ENCODE assay signal across 11 mouse cellular contexts in the genomic region with DNA sequence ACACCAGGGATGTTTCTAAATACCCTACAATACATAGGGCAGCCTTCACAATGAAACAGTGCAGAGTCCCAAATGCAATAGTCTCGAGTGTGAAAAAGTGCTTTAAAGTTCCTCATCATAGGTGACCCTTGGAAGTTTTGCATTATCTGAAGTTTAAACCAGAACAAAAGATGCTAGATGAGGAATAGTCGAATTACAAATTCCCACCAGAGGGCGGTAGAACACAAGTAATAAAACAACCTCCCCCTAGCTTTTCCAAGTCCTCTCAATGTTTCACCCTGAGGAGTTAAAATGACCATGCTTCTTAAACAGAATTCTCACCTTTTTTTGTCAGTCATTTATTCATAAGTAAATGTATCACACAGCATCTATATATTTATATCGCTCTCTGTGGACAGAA. TPM values are rescaled to one million over a fixed set of nuclear protein-coding genes. Genes with fewer than 3 reads are reported as not detected.
DNase-seq lines count a peak whose midpoint lies in the region; ATAC-seq and TF ChIP-seq lines count a peak whose summit lies in the region.
"Had no signal": no experiment of that assay in that cellular context is flagged by ENCODE, and none has a peak within 500 bp of the region (broad histone marks: within the 10 kb centered on the region; RNA-seq: fewer than 3 reads in every experiment).

No protein-coding gene starts in this region.

- no peak overlapping the region for H3K4me3 ChIP-seq in heart, embryonic 12.5 days
- H3K4me3 ChIP-seq in lung, adult 2 months (replicated peaks; ENCODE audit: extremely low read depth, low read depth, low read length) = no peak overlapping the region
- H3K4me3 ChIP-seq: heart, embryonic 15.5 days; midbrain, embryonic 12.5 days; stomach, embryonic 15.5 days had no signal

- no peaks in the 10 kb centered on the region for H3K4me1 ChIP-seq in heart, embryonic 12.5 days (replicated peaks)
- no peaks in the 10 kb centered on the region for H3K4me1 ChIP-seq in lung, adult 2 months (ENCODE audit: control insufficient read depth, insufficient read depth, low read length)
- H3K4me1 ChIP-seq: heart, embryonic 15.5 days; stomach, embryonic 15.5 days had no signal

- no peaks in the 10 kb centered on the region for H3K9me3 ChIP-seq in heart, embryonic 12.5 days (replicated peaks)
- H3K9me3 ChIP-seq: heart, embryonic 15.5 days; midbrain, embryonic 12.5 days; stomach, embryonic 15.5 days had no signal

- H3K27me3 ChIP-seq in heart, embryonic 12.5 days (replicated peaks) = no peaks in the 10 kb centered on the region
- H3K27me3 ChIP-seq: heart, embryonic 15.5 days; stomach, embryonic 15.5 days had no signal

- ATAC-seq in heart, embryonic 12.5 days (ENCODE audit: insufficient number of reproducible peaks, low FRiP score) = no peak
- ATAC-seq in megakaryocyte, adult 5-6 weeks (ENCODE audit: poor library complexity, severe bottlenecking) = no peak

- no peak overlapping the region for H3K27ac ChIP-seq in heart, embryonic 12.5 days (ENCODE audit: poor library complexity, severe bottlenecking)
- H3K27ac ChIP-seq: heart, embryonic 15.5 days; midbrain, embryonic 12.5 days; stomach, embryonic 15.5 days had no signal

- TF ChIP-seq POLR2A in lung, adult 2 months (IDR thresholded peaks at IDR 0.05; ENCODE audit: borderline replicate concordance, extremely low read depth, low read depth, low read length) = no peak

- DNase-seq in heart, adult 18-20 months = peak; percentile 12 to 62
- no peak for DNase-seq in lung, adult 2 months
- DNase-seq in lung, adult 18-20 months = no peak
- peak; percentile 48 for DNase-seq in ZHBTc4 (ENCODE audit: low read depth, low spot score)
- DNase-seq in kidney, postnatal 36 days = peak; percentile 26 to 51
- no peak for DNase-seq in urinary bladder, postnatal 10 days (ENCODE audit: low spot score)

- WGBS in heart, embryonic 12.5 days = 6% methylated on average over 4 of the region's 4 CpGs
- WGBS in lung, adult 2 months = 11% methylated on average over 4 of the region's 4 CpGs

- no peak overlapping the region for H3K4me2 ChIP-seq in heart, embryonic 12.5 days
- H3K4me2 ChIP-seq: heart, embryonic 15.5 days; midbrain, embryonic 12.5 days; stomach, embryonic 15.5 days had no signal

- TF ChIP-seq CTCF in lung, adult 2 months (IDR thresholded peaks at IDR 0.05; ENCODE audit: insufficient read depth, low read length) = peak; percentile 14; the same call in 1 of the 2 replicates

- no peaks in the 10 kb centered on the region for H3K36me3 ChIP-seq in heart, embryonic 12.5 days
- H3K36me3 ChIP-seq: heart, embryonic 15.5 days; midbrain, embryonic 12.5 days; stomach, embryonic 15.5 days had no signal

- no peak overlapping the region for H3K9ac ChIP-seq in heart, embryonic 12.5 days
- H3K9ac ChIP-seq: heart, embryonic 15.5 days; midbrain, embryonic 12.5 days; stomach, embryonic 15.5 days had no signal

RNA-seq across cellular contexts. Expression of a gene that starts 2.9 kb away (rescaled TPM):
- total RNA-seq in heart, adult 18-20 months (2021) = 1 to 10 TPM; 1.7 to 2.7 TPM
- 5.5 and 8.3 TPM in 2 replicates for polyA plus RNA-seq in heart, embryonic 12.5 days (2016; fragmentation: Nextera tagmentation; extraction: Ambion mirVana)
- 4.3 and 5.5 TPM in 2 replicates for polyA plus RNA-seq in lung, adult 2 months (2012; rRNA removed)
- total RNA-seq in megakaryocyte, adult 5-6 weeks (2015) = 5.8 and 6.5 TPM in 2 replicates
- total RNA-seq in megakaryocyte, adult 5-6 weeks (2017) = 4.1 and 4.6 TPM in 2 replicates

Comparison
In these comparisons a context has a peak if more than half of its experiments do, and no peak if none do; other contexts are left out.
1. DNase-seq: peak in heart, adult 18-20 months (2 of 2), ZHBTc4 (single experiment) and kidney, postnatal 36 days (2 of 2); none in lung, adult 2 months (single experiment), lung, adult 18-20 months (0 of 2) and urinary bladder, postnatal 10 days (single experiment).